Mouse (Mus musculus) Muller cell, postnatal 12 days (primary cell): Measurements from ENCODE around the gene Slc25a22.

Experiments used
- DNase-seq: peaks from one replicate; pipeline ENCODE4 v3.0.0-alpha.2; 2015; ENCODE audit errors: inconsistent ontology term

Slc25a22 gene

GRCm38 (mm10) chr7:141472226-141472625, 34.5 kb upstream of the Slc25a22 start:
- DNase-seq, result no peak

DNA sequence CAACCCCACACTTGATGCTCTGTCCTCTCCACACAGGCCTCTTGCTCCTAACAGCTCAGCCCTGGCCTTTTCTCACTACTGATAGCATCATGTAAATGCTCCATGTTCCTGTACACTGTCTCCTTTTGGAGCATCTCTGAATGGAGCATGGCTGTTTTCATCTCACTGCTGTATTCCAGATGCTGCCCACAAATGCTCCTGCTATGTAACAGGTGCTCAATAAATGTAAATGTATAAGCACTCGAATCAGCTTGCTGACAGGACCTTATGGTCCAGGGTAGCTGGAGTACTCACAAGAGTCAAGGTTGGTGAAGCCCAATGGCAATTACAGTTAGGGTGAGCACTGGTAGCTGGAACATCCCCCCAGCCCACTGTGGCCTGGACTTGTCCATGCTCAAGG, 33.5 kb upstream of the Slc25a22 start:
- DNase-seq, result no peak

DNA sequence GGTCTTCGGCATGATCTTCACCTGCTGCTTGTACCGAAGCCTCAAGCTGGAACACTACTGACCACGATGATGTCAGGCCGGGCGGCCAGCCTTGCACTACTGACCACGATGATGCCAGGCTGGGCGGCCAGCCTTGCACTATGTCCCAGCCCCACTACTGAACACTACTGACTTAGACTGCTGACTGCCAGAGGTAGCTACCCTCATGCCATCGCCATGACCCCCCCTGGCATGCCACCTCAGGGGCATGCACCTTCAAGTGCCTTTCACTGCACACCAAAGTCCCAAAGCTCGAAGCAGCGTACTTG, 32.9 kb upstream of the Slc25a22 start:
- DNase-seq, result no peak

GRCm38 (mm10) chr7:141469901-141470636, 32.4 kb upstream of the Slc25a22 start:
- no peak for DNase-seq

- no peak for DNase-seq
Observed at GRCm38 (mm10) chr7:141469352-141469751, 31.7 kb upstream of the Slc25a22 start.

GRCm38 (mm10) chr7:141468522-141469211, 31.0 kb upstream of the Slc25a22 start:
- peak; percentile 89 for DNase-seq

GRCm38 (mm10) chr7:141468164-141468521, 30.5 kb upstream of the Slc25a22 start:
- DNase-seq, result peak; percentile 68

GRCm38 (mm10) chr7:141467230-141468030, 29.7 kb upstream of the Slc25a22 start, which contains the start of gene Cd151:
Gene Cd151, plus strand, starts transcription at chr7:141467392.
- DNase-seq, result peak; percentile 97

GRCm38 (mm10) chr7:141466607-141467148, 29.0 kb upstream of the Slc25a22 start:
- DNase-seq, result no peak

GRCm38 (mm10) chr7:141466045-141466394, 28.3 kb upstream of the Slc25a22 start:
- peak; percentile 55 for DNase-seq

DNA sequence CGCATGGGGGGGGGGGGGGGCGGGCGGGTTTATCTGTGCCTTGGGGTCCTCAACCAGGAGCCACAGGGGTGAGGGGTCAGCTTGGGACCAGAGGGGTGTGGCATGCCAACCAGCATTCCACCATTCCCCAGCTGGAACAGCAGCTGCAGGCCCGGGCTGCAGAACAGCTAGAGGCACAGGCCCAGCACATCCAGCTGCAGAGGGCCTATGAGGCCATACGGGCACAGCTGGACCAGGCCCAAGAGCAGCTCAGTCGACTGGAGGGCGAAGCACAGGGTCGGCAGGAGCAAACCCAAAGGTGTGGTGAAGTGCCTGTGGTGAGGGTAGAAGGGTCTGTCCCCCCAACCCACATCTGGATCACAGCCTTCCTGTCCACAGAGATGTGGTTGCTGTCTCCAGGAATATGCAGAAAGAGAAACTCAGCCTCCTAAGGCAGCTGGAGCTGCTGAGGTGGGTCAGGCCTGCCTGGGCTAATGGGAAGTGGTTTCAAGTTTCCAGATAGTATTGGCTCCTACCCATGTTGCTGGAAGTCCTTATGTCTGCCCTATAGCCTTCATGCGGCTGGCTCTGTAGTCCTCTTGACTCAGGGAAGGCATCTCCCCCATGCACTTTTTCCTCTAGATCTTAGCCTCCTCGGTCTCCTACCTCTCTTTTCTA, 27.8 kb upstream of the Slc25a22 start:
- DNase-seq, result no peak

DNA sequence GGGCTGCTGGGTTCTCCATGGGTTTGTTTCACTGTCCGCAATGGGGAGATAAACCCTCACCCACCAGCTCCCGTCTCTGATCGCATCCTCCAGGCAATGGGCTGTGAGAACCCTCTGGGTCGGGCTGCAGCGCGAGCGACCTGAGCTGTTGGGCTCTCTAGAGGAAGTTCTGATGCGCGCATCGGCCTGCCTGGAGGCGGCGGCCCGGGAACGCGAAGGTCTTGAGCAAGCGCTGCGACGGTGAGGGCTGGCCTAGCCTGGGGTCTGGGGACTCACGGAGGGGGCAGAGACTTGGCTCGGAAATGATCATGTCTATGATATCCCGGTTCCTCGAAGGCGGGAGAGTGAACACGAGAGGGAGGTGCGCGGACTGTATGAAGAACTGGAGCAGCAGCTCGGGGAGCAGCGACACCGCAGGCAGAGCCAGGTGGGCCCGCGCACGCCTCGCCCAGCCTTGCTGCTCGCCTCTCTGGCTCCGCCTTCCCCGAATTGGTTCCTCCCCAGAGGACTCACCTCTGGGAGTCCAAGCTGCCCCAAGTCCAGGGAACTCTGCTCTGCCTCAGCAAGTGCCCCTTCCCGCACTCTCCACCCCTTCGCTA, 27.0 kb upstream of the Slc25a22 start:
- DNase-seq, result no peak

DNA sequence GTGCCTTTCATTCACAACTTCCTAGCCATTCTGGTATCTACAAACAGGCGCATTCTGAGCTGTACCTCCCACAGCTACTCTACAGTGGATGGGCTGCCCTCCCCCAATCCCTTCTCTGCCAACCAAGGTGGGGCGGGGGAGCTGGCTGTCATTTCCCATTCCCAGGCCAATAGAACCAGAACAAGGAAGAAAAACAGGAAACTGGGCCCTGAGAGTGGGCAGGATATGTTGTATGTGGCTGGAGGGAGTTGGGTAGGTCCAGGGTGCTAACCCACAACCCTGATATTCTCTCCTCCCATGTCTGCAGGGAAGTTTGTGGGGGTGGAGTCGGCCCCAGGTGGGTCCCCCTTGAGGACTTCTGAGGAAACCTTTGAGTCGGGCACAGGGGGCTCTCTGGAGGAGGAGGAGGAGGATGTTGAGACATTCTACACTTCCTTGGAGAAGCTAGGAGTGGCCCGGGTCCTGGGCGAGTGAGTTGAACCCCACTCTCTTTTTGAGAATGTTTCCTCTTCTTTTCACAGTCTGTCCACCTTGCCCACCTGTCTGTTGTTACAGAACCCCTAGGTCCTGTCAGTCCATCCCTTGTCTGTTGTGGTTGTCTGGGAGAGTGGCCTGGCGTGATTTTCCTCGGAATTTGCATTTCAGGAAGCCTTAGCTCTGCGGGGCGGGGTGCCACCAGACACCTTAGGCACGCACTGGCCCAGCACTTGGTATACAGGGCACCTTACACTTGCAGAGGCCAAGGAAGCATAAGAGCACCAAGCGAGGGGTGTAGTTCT, 26.3 kb upstream of the Slc25a22 start:
- no peak for DNase-seq

DNA sequence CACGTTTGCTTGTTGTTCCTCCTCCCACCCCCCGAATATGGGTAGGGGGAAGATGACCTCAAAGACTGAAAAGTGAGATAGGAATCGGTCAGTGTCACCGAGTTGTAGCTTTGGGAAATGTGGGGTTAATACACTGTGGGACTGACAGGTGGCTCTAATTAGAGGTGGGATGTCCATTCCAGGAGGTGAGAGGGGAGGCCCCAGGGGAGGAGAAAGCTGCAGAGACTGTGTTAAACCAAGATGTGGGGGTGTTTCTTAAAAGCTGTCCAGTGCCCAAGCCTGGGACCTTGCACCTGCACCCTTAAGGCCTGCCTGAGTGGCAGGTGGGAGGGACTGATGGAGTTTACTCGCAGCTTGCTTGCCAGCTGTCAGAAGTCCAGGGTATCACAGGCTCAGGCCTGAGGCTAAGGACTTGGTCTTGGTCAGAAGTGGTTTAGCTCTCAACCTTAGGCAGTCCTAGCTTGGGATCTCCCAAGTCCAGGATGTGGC, 24.7 kb upstream of the Slc25a22 start:
- no peak for DNase-seq

DNA sequence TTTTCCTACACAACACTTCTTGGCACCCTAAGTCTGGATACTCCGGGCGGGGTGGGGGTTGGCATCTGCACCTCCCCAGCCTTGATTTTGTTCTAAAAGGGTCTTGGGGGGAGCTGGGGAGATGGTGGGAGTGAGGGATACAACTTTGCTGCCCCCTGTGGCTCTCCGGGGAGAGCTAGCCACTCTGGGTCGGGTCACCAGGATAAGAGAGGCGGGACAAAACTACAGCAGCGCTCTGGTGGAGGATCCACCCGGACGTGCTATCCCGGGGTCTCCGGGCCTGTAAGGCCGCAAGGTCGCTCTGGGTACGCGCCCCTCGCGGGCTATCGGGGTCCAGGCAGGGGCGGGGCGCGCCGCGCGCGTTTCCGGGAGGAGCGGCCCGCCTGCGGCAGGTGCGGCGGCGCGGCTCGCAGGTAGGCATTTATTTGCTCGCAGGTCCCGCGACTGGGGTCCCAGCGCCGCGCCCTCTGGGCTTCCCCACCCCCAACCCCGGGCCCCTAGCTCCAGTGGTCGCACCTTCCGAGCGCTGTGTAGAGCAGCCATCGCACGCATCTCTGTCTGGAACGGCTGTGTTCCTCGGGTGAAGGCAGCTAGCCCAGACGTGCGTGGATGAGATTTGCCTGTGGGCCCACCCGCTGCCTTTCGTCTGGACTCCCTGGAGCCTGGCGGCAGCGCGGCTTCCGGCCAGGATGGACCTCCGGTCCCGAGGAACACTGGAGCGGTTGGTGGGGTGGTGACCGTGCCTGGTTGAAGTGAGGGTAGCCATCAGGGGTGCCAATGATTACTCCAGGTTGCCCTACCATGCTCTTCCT, 24.0 kb upstream of the Slc25a22 start:
- no peak for DNase-seq

- DNase-seq, result no peak
Observed at GRCm38 (mm10) chr7:141460391-141461113, 22.9 kb upstream of the Slc25a22 start, which contains the start of gene Cracr2b. Gene Cracr2b, plus strand, starts transcription at chr7:141461094.

DNA sequence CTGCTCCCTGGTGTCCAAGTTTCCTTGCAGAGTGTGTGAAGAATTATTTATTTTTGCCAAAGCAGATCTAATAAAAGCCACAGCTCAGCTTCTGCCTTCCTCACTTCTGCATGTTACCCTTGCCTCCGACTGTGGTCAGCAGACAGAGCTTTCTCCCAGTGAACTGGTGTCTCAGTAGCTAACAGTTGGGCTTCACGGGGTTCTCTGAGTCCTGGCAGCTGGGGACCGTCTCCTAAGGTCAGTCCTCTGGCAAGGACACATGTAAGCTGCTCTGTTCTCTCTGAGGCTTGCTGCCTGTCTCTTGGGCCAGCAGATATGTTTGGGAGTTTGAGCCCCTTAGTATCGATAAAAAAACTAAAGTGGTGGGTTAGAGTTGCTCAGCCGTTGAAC, 22.3 kb upstream of the Slc25a22 start:
- no peak for DNase-seq

- DNase-seq, result no peak
Observed at GRCm38 (mm10) chr7:141459301-141459711, 21.6 kb upstream of the Slc25a22 start.

GRCm38 (mm10) chr7:141458661-141459060, 21.0 kb upstream of the Slc25a22 start:
- no peak for DNase-seq
